Mouse (Mus musculus): ENCODE data around the gene Gm21962. TPM values are rescaled to one million over a fixed set of nuclear protein-coding genes. Genes with fewer than 3 reads are reported as not detected.

Gm21962 gene
- polyA plus RNA-seq (2012; fragmentation: generic; extraction: Trizol): not detected

GRCm38 (mm10) chr3:137671224-137671623 is at the start of gene Gm21962:
Gene Gm21962, plus strand, starts transcription at chr3:137671524.

Other genes starting within 250 kb of the Gm21962 start
- under 1 TPM; 0.08 to 0.30 TPM for gene Ddit4l, start 49.9 kb upstream of the Gm21962 start, polyA plus RNA-seq (2012; fragmentation: generic; extraction: Trizol)
- gene H2afz, start 193.0 kb downstream of the Gm21962 start, polyA plus RNA-seq (2012; fragmentation: generic; extraction: Trizol): 1,000 to 10,000 TPM in 1 of 2 experiments, 100 to 1,000 TPM in 1; 487 to 1,203 TPM
- gene Dnajb14, start 196.2 kb downstream of the Gm21962 start, polyA plus RNA-seq (2012; fragmentation: generic; extraction: Trizol): 1 to 10 TPM; 1.3 to 2.2 TPM
- 10 to 100 TPM in 1 of 2 experiments, 1 to 10 TPM in 1; 6.6 to 34.7 TPM for gene Lamtor3, start 247.0 kb downstream of the Gm21962 start, polyA plus RNA-seq (2012; fragmentation: generic; extraction: Trizol)